Mouse (Mus musculus): ENCODE data around the gene Cdh24.

DNA sequence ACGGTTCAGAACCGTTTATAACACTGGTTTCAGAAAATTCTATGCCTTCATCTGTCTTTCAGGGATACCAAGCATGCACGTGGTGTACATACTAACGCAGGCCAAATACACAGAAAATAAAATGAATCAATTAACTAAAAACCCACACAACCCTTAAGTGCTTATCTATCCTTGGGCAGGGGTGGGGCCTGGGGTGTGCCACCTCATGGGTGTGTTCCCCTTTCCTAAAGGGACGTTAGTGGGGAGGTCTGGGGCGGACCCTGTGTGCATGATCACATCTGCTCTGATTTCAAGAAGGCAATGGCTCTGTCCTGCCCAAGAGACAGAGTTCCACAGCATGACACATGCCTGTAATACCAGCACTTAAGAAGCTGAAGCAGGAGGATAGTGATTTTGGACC lies 17.8 kb downstream of the Cdh24 start:
- no peak for TF ChIP-seq CEBPB (IDR thresholded peaks at IDR 0.05; ENCODE audit: insufficient read depth, poor library complexity, severe bottlenecking)
- no peak for TF ChIP-seq USF1 (IDR thresholded peaks at IDR 0.05; ENCODE audit: low read depth)
- no peak for TF ChIP-seq MAX (IDR thresholded peaks at IDR 0.05; ENCODE audit: low read depth)
- TF ChIP-seq POLR2A (IDR thresholded peaks at IDR 0.05; ENCODE audit: insufficient read length, low read depth): no peak
- no peak for TF ChIP-seq MYOD1 (IDR thresholded peaks at IDR 0.05; ENCODE audit: control insufficient read depth in 1 of 3, insufficient read length in 2 of 3, low read depth in 2 of 3)
- no peak for TF ChIP-seq POLR2AphosphoS2 (IDR thresholded peaks at IDR 0.05; ENCODE audit: insufficient read length, low read depth)
- no peak for TF ChIP-seq MYOG (IDR thresholded peaks at IDR 0.05; ENCODE audit: control insufficient read depth in 1 of 3, insufficient read depth in 1 of 3, insufficient read length in 2 of 3, low read depth in 2 of 3)
- TF ChIP-seq E2F4 (IDR thresholded peaks at IDR 0.05; ENCODE audit: insufficient read depth): no peak
- TF ChIP-seq TCF12 (IDR thresholded peaks at IDR 0.05; ENCODE audit: insufficient read depth, poor library complexity, severe bottlenecking): no peak
- no peak for TF ChIP-seq SRF (IDR thresholded peaks at IDR 0.05; ENCODE audit: control insufficient read depth, insufficient read length, low read depth)
- TF ChIP-seq TCF3 (IDR thresholded peaks at IDR 0.05; ENCODE audit: insufficient read length, low read depth): no peak
- TF ChIP-seq REST (IDR thresholded peaks at IDR 0.05; ENCODE audit: insufficient read depth, insufficient read length): no peak
